Mouse (Mus musculus): ENCODE measurements around the gene Trip6. TPM values are rescaled to one million over a fixed set of nuclear protein-coding genes. Genes with fewer than 3 reads are reported as not detected.
A peak's percentile ranks its signal among the peaks of the same experiment; 100 is the strongest.

Trip6 gene
- polyA plus RNA-seq, 2 experiments: 4.9 to 7.2 TPM

DNA sequence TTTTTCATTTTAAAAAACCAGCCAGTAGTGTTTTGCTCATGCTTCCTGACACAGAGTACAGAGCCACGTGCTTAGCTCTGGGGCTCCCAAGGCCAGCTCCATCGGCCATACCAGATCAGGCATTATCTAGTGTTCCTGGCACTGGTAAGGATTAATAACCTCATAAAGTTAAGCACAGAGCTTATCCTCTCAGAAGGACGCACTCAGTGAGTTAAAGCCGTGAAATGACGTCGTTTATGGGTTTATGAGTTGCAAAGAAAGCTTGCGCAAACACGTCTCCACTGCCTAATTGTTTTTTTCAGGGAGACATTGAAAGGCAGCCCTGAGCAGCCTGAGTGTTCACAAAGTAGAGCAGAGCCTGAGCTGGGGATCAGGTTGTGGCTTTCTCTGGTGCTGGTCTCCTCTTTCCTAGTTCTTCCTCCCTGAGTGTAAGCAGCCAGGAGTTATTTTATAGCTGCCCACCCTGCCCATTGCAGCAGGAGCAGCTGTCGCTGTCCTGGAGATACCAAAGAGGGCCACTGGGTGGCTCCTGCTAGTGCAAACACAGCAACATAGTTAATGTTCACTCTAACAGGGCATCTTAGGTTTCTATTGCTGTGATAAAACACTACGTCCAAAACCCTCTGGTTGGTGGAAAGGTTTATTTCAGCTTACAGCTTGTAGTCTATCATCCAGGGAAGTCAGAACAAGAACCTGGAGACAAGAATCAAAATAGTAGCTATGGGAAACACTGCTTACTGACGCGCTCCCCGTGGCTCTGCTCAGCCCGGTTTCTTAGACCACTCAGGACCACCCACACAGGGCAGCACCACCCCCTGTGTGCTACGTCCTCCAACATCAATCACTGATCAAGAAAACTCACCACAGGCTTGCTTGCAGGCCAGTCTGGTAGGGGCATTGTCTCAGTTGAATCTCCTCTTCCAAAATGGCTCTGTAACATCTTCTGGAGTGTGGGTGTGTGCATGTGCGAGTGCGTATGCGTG, 36.6 kb downstream of the Trip6 start:
- no peak for ATAC-seq (ENCODE audit: insufficient read depth)
- no peaks in the 10 kb centered on the region for H3K36me3 ChIP-seq (replicated peaks; ENCODE audit: control insufficient read depth, insufficient read depth, low read depth)
- no peaks in the 10 kb centered on the region for H3K27me3 ChIP-seq (ENCODE audit: control insufficient read depth, insufficient read depth, low read length)
- no peak for DNase-seq (ENCODE audit: low read depth in 3 of 3, low spot score in 3 of 3)
- no peak overlapping the region for H3K4me3 ChIP-seq (ENCODE audit: insufficient read depth in 1 of 2, low read depth in 2 of 2, low read length in 2 of 2)
- no peaks in the 10 kb centered on the region for H3K9me3 ChIP-seq (ENCODE audit: control insufficient read depth, low read length)
- no peak overlapping the region for H3K9ac ChIP-seq (replicated peaks)
- no peaks in the 10 kb centered on the region for H3K4me1 ChIP-seq (replicated peaks; ENCODE audit: control insufficient read depth in 2 of 2, insufficient read depth in 2 of 2, low read length in 1 of 2)
- peak; percentile 54 for TF ChIP-seq CTCF (IDR thresholded peaks at IDR 0.05; ENCODE audit: low read depth)
- TF ChIP-seq EP300 (IDR thresholded peaks at IDR 0.05; ENCODE audit: low read depth): no peak
- no peak overlapping the region for H3K4me2 ChIP-seq (ENCODE audit: low read depth)
- no peak overlapping the region for H3K27ac ChIP-seq
- 50% methylated on average over 18 of the region's 18 CpGs for WGBS (ENCODE audit: insufficient replicate concordance)

GRCm38 (mm10) chr5:137268131-137268910, 45.9 kb downstream of the Trip6 start:
- Histone ChIP-seq H3K4me2 (ENCODE audit: low read depth) (no peak overlapping the region), H3K27ac (no peak overlapping the region), H3K9ac (replicated peaks) (no peak overlapping the region), H3K4me1 (replicated peaks; ENCODE audit: control insufficient read depth in 2 of 2, insufficient read depth in 2 of 2, low read length in 1 of 2) (peaks cover 2 to 13% of the 10 kb centered on the region in 2 experiments; a peak in 2 of 4 replicates), H3K4me3 (ENCODE audit: insufficient read depth in 1 of 2, low read depth in 2 of 2, low read length in 2 of 2) (no peak overlapping the region), H3K9me3 (ENCODE audit: control insufficient read depth, low read length) (no peaks in the 10 kb centered on the region), H3K36me3 (replicated peaks; ENCODE audit: control insufficient read depth, insufficient read depth, low read depth) (no peaks in the 10 kb centered on the region), H3K27me3 (ENCODE audit: control insufficient read depth, insufficient read depth, low read length) (no peaks in the 10 kb centered on the region)
- 19% methylated on average over 15 of the region's 18 CpGs for WGBS (ENCODE audit: insufficient replicate concordance)
- DNase-seq (ENCODE audit: low read depth in 3 of 3, low spot score in 3 of 3) (no peak), ATAC-seq (ENCODE audit: insufficient read depth) (no peak)
- TF ChIP-seq CTCF (IDR thresholded peaks at IDR 0.05; ENCODE audit: low read depth): no peak

- H3K27me3 ChIP-seq (ENCODE audit: control insufficient read depth, insufficient read depth, low read length): no peaks in the 10 kb centered on the region
- H3K9ac ChIP-seq (replicated peaks): no peak overlapping the region
- 49% methylated on average over 11 of the region's 11 CpGs for WGBS (ENCODE audit: insufficient replicate concordance)
- H3K4me2 ChIP-seq (ENCODE audit: low read depth): peak overlapping the region; percentile 4; the same call in 1 of the 2 replicates
- H3K27ac ChIP-seq: no peak overlapping the region
- DNase-seq (ENCODE audit: low read depth in 3 of 3, low spot score in 3 of 3): no peak
- peak; percentile 31; the same call in 1 of the 2 replicates for ATAC-seq (ENCODE audit: insufficient read depth)
- H3K36me3 ChIP-seq (replicated peaks; ENCODE audit: control insufficient read depth, insufficient read depth, low read depth): no peaks in the 10 kb centered on the region
- no peaks in the 10 kb centered on the region for H3K9me3 ChIP-seq (ENCODE audit: control insufficient read depth, low read length)
- TF ChIP-seq CTCF (IDR thresholded peaks at IDR 0.05; ENCODE audit: low read depth) (no peak), EP300 (IDR thresholded peaks at IDR 0.05; ENCODE audit: low read depth) (no peak)
- no peak overlapping the region for H3K4me3 ChIP-seq (ENCODE audit: insufficient read depth in 1 of 2, low read depth in 2 of 2, low read length in 2 of 2)
- H3K4me1 ChIP-seq (replicated peaks; ENCODE audit: control insufficient read depth in 2 of 2, insufficient read depth in 2 of 2, low read length in 1 of 2): peaks cover 2 to 13% of the 10 kb centered on the region in 2 experiments; a peak in 2 of 4 replicates
These were observed 49.4 kb downstream of the Trip6 start for GRCm38 (mm10) chr5:137264787-137265186.

DNA sequence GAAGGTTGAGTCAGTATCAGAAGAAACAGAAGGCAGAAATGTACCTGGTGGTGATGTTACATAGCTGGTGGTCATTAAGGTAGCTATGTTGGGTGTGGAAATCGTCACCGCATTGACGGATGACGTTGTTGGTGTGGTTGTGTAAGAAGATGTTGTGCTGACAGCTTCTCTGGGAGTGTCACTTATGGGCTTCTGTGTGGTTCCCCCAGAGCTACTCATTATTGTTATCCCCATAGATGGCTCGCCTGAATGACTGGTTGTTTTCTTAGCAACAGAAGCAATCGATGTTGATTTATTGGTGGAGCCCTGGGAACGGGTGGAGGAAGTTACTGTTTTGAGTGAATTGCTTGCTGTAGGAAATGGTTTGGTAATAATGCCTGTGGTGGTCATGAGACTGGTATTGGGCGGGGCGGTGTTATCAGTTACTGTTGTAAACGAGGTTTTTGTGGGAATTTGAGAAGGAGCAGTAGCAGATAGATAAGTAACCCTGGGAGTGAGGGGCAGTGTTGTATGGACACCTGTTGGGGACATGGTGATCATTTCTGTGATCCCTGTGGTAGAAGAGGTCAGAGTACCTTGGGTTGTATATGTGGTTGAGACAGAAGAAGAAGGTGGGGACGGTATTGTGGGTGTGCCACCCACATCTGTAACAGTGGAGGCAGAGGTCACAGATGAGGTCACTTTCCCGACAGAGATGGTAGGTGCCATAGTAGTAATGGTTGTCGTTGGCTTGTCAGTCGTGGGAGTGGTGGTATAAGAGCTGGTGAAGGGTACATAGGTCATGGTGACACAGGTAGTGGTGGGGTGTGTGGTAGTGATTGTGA, 50.1 kb downstream of the Trip6 start:
- 26% methylated on average over 14 of the region's 14 CpGs for WGBS (ENCODE audit: insufficient replicate concordance)
- no peak overlapping the region for H3K9ac ChIP-seq (replicated peaks)
- H3K27ac ChIP-seq: no peak overlapping the region
- H3K36me3 ChIP-seq (replicated peaks; ENCODE audit: control insufficient read depth, insufficient read depth, low read depth): no peaks in the 10 kb centered on the region
- peaks cover 2 to 13% of the 10 kb centered on the region in 2 experiments; a peak in 2 of 4 replicates for H3K4me1 ChIP-seq (replicated peaks; ENCODE audit: control insufficient read depth in 2 of 2, insufficient read depth in 2 of 2, low read length in 1 of 2)
- H3K9me3 ChIP-seq (ENCODE audit: control insufficient read depth, low read length): no peaks in the 10 kb centered on the region
- H3K27me3 ChIP-seq (ENCODE audit: control insufficient read depth, insufficient read depth, low read length): no peaks in the 10 kb centered on the region
- no peak overlapping the region for H3K4me2 ChIP-seq (ENCODE audit: low read depth)
- no peak for DNase-seq (ENCODE audit: low read depth in 3 of 3, low spot score in 3 of 3)
- no peak overlapping the region for H3K4me3 ChIP-seq (ENCODE audit: insufficient read depth in 1 of 2, low read depth in 2 of 2, low read length in 2 of 2)
- peak; percentile 11; the same call in 1 of the 2 replicates for ATAC-seq (ENCODE audit: insufficient read depth)
- no peak for TF ChIP-seq CTCF (IDR thresholded peaks at IDR 0.05; ENCODE audit: low read depth)
- TF ChIP-seq EP300 (IDR thresholded peaks at IDR 0.05; ENCODE audit: low read depth): no peak

Small RNA genes within 50 kb of the gene (microRNA-seq; reads per million reads assigned to microRNA genes)
- gene Mir7036 (not detected), gene Mir8116 (1.3 reads per million)

Other genes starting within 250 kb of the Trip6 start
- 0.14 and 0.23 TPM in 2 replicates for gene Serpine1, start 242.1 kb downstream of the Trip6 start, polyA plus RNA-seq (2012; rRNA removed)
- not detected in 2 replicates for gene Serpine1, start 242.1 kb downstream of the Trip6 start, polyA plus RNA-seq (2014; fragmentation: Nextera tagmentation; extraction: Ambion mirVana)
- 3.7 and 5.4 TPM in 2 replicates for gene Trim56, start 198.2 kb downstream of the Trip6 start, polyA plus RNA-seq (2012; rRNA removed)
- 7.8 and 8.4 TPM in 2 replicates for gene Trim56, start 198.2 kb downstream of the Trip6 start, polyA plus RNA-seq (2014; fragmentation: Nextera tagmentation; extraction: Ambion mirVana)
- gene Muc3, start 165.1 kb downstream of the Trip6 start, polyA plus RNA-seq (2012; rRNA removed): not detected in 2 replicates
- not detected in 2 replicates for gene Muc3, start 165.1 kb downstream of the Trip6 start, polyA plus RNA-seq (2014; fragmentation: Nextera tagmentation; extraction: Ambion mirVana)
- 0.06 TPM in 2 replicates for gene Muc3a, start 102.0 kb downstream of the Trip6 start, polyA plus RNA-seq (2012; rRNA removed)
- not detected in 2 replicates for gene Muc3a, start 102.0 kb downstream of the Trip6 start, polyA plus RNA-seq (2014; fragmentation: Nextera tagmentation; extraction: Ambion mirVana)
- 18.1 and 20.5 TPM in 2 replicates for gene Ache, start 26.9 kb downstream of the Trip6 start, polyA plus RNA-seq (2012; rRNA removed)
- gene Ache, start 26.9 kb downstream of the Trip6 start, polyA plus RNA-seq (2014; fragmentation: Nextera tagmentation; extraction: Ambion mirVana): 12.4 and 16.6 TPM in 2 replicates
- 8.2 and 9.4 TPM in 2 replicates for gene Ufsp1, start 19.8 kb downstream of the Trip6 start, polyA plus RNA-seq (2012; rRNA removed)
- 6.3 and 7.9 TPM in 2 replicates for gene Ufsp1, start 19.8 kb downstream of the Trip6 start, polyA plus RNA-seq (2014; fragmentation: Nextera tagmentation; extraction: Ambion mirVana)
- 64.1 and 93.4 TPM in 2 replicates for gene Srrt, start 6.7 kb downstream of the Trip6 start, polyA plus RNA-seq (2012; rRNA removed)
- 50.2 and 56.0 TPM in 2 replicates for gene Srrt, start 6.7 kb downstream of the Trip6 start, polyA plus RNA-seq (2014; fragmentation: Nextera tagmentation; extraction: Ambion mirVana)
- gene Slc12a9, start 19.2 kb upstream of the Trip6 start, polyA plus RNA-seq (2012; rRNA removed): 2.2 and 2.4 TPM in 2 replicates
- gene Slc12a9, start 19.2 kb upstream of the Trip6 start, polyA plus RNA-seq (2014; fragmentation: Nextera tagmentation; extraction: Ambion mirVana): 1.2 TPM in 2 replicates
- gene Ephb4, start 35.7 kb upstream of the Trip6 start, polyA plus RNA-seq (2012; rRNA removed): 7.8 and 8.2 TPM in 2 replicates
- gene Ephb4, start 35.7 kb upstream of the Trip6 start, polyA plus RNA-seq (2014; fragmentation: Nextera tagmentation; extraction: Ambion mirVana): 5.7 and 6.6 TPM in 2 replicates
- 0.19 and 0.22 TPM in 2 replicates for gene Zan, start 162.7 kb upstream of the Trip6 start, polyA plus RNA-seq (2012; rRNA removed)
- 0.06 and 0.13 TPM in 2 replicates for gene Zan, start 162.7 kb upstream of the Trip6 start, polyA plus RNA-seq (2014; fragmentation: Nextera tagmentation; extraction: Ambion mirVana)
- gene Pop7, start 188.1 kb upstream of the Trip6 start, polyA plus RNA-seq (2012; rRNA removed): 25.3 and 29.2 TPM in 2 replicates
- 34.6 and 36.5 TPM in 2 replicates for gene Pop7, start 188.1 kb upstream of the Trip6 start, polyA plus RNA-seq (2014; fragmentation: Nextera tagmentation; extraction: Ambion mirVana)
- 4.6 and 5.7 TPM in 2 replicates for gene Gigyf1, start 204.1 kb upstream of the Trip6 start, polyA plus RNA-seq (2012; rRNA removed)
- gene Gigyf1, start 204.1 kb upstream of the Trip6 start, polyA plus RNA-seq (2014; fragmentation: Nextera tagmentation; extraction: Ambion mirVana): 2.1 and 2.8 TPM in 2 replicates
- gene Epo, start 218.8 kb upstream of the Trip6 start, polyA plus RNA-seq (2012; rRNA removed): 0.40 and 0.47 TPM in 2 replicates
- gene Epo, start 218.8 kb upstream of the Trip6 start, polyA plus RNA-seq (2014; fragmentation: Nextera tagmentation; extraction: Ambion mirVana): 0.62 and 0.85 TPM in 2 replicates
- 211 and 215 TPM in 2 replicates for gene Gnb2, start 219.1 kb upstream of the Trip6 start, polyA plus RNA-seq (2012; rRNA removed)
- 151 and 157 TPM in 2 replicates for gene Gnb2, start 219.1 kb upstream of the Trip6 start, polyA plus RNA-seq (2014; fragmentation: Nextera tagmentation; extraction: Ambion mirVana)
- 0.15 TPM in 1 of 2 replicates, not detected in the other for gene Actl6b, start 239.1 kb upstream of the Trip6 start, polyA plus RNA-seq (2012; rRNA removed)
- gene Actl6b, start 239.1 kb upstream of the Trip6 start, polyA plus RNA-seq (2014; fragmentation: Nextera tagmentation; extraction: Ambion mirVana): not detected in 2 replicates